ENCODE assay signal across 25 mouse cellular contexts in the genomic region with DNA sequence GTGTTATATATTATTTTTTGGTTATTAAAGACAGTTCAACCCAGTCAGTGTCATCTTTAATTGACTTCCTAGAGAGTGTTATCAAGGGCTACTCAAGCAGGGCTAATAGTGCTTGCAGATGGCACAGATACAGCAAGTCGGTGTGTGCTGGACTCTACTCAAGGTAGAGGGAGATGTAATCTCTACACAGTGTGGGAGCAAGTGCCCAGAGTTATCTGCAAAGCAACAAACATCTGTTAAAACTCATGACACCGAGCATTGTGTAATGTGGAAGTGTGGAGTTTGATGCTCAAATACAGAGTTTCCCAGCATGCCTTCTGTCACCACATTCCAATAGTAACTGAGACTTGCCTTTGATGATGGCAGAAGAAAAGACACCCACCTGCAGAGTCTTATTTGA.
DNase-seq lines count a peak whose midpoint lies in the region; ATAC-seq lines count a peak whose summit lies in the region.
"Had no signal": no experiment of that assay in that cellular context is flagged by ENCODE, and none has a peak within 500 bp of the region (broad histone marks: within the 10 kb centered on the region; RNA-seq: fewer than 3 reads in every experiment).

No protein-coding gene starts in this region.

- no peaks in the 10 kb centered on the region for H3K27me3 ChIP-seq in embryonic facial prominence, embryonic 14.5 days (replicated peaks; ENCODE audit: control insufficient read depth, insufficient read depth, low read length)
- H3K27me3 ChIP-seq in embryonic facial prominence, embryonic 10.5 days (replicated peaks; ENCODE audit: low read depth, poor library complexity, severe bottlenecking) = no peaks in the 10 kb centered on the region
- no peaks in the 10 kb centered on the region for H3K27me3 ChIP-seq in forebrain, embryonic 16.5 days (replicated peaks; ENCODE audit: control insufficient read depth, insufficient read depth, low read length)
- no peaks in the 10 kb centered on the region for H3K27me3 ChIP-seq in forebrain, embryonic 10.5 days (ENCODE audit: poor library complexity, severe bottlenecking)
- H3K27me3 ChIP-seq in midbrain, embryonic 15.5 days (replicated peaks) = no peaks in the 10 kb centered on the region
- H3K27me3 ChIP-seq in midbrain, embryonic 13.5 days = no peaks in the 10 kb centered on the region
- H3K27me3 ChIP-seq: embryonic facial prominence, embryonic 15.5 days; forebrain, embryonic 15.5 days; hindbrain, embryonic 12.5 days; hindbrain, embryonic 15.5 days had no signal

- no peaks in the 10 kb centered on the region for H3K9me3 ChIP-seq in embryonic facial prominence, embryonic 14.5 days (ENCODE audit: control insufficient read depth, low read length)
- no peaks in the 10 kb centered on the region for H3K9me3 ChIP-seq in embryonic facial prominence, embryonic 10.5 days
- no peaks in the 10 kb centered on the region for H3K9me3 ChIP-seq in forebrain, embryonic 16.5 days (ENCODE audit: control insufficient read depth, low read length)
- H3K9me3 ChIP-seq in forebrain, embryonic 10.5 days = no peaks in the 10 kb centered on the region
- H3K9me3 ChIP-seq in midbrain, embryonic 15.5 days = no peaks in the 10 kb centered on the region
- H3K9me3 ChIP-seq in midbrain, embryonic 13.5 days = no peaks in the 10 kb centered on the region
- H3K9me3 ChIP-seq: embryonic facial prominence, embryonic 15.5 days; forebrain, embryonic 15.5 days; hindbrain, embryonic 12.5 days; hindbrain, embryonic 15.5 days had no signal

- no peak overlapping the region for H3K4me3 ChIP-seq in embryonic facial prominence, embryonic 14.5 days (ENCODE audit: low read depth, low read length)
- H3K4me3 ChIP-seq in embryonic facial prominence, embryonic 10.5 days = no peak overlapping the region
- H3K4me3 ChIP-seq in forebrain, embryonic 16.5 days (replicated peaks; ENCODE audit: low read length) = no peak overlapping the region
- no peak overlapping the region for H3K4me3 ChIP-seq in forebrain, embryonic 10.5 days
- H3K4me3 ChIP-seq in midbrain, embryonic 15.5 days = no peak overlapping the region
- no peak overlapping the region for H3K4me3 ChIP-seq in midbrain, embryonic 13.5 days (replicated peaks)
- H3K4me3 ChIP-seq: embryonic facial prominence, embryonic 15.5 days; forebrain, embryonic 15.5 days; gastrocnemius, adult 2 months; hindbrain, embryonic 12.5 days; hindbrain, embryonic 15.5 days had no signal

- no peaks in the 10 kb centered on the region for H3K4me1 ChIP-seq in embryonic facial prominence, embryonic 14.5 days (ENCODE audit: control insufficient read depth, insufficient read depth, low read length)
- no peaks in the 10 kb centered on the region for H3K4me1 ChIP-seq in embryonic facial prominence, embryonic 10.5 days
- H3K4me1 ChIP-seq in forebrain, embryonic 16.5 days (replicated peaks; ENCODE audit: control insufficient read depth, insufficient read depth, low read length) = peaks cover 4% of the 10 kb centered on the region; the same call in 1 of the 2 replicates
- 0 out of 2 replicates have a peak, but pooled peaks cover 5% of the 10 kb centered on the region for H3K4me1 ChIP-seq in forebrain, embryonic 10.5 days
- H3K4me1 ChIP-seq in midbrain, embryonic 15.5 days = no peaks in the 10 kb centered on the region
- no peaks in the 10 kb centered on the region for H3K4me1 ChIP-seq in midbrain, embryonic 13.5 days (replicated peaks)
- H3K4me1 ChIP-seq: hindbrain, embryonic 12.5 days had no signal

- WGBS in embryonic facial prominence, embryonic 14.5 days = 46% methylated on average over 2 of the region's 2 CpGs
- 79% methylated on average over 2 of the region's 2 CpGs for WGBS in embryonic facial prominence, embryonic 10.5 days
- WGBS in forebrain, embryonic 16.5 days = 72% methylated on average over 2 of the region's 2 CpGs
- 82% methylated on average over 2 of the region's 2 CpGs for whole genome bisulfite sequencing in forebrain, embryonic 10.5 days
- 61% methylated on average over 2 of the region's 2 CpGs for WGBS in midbrain, embryonic 15.5 days
- 67% methylated on average over 2 of the region's 2 CpGs for WGBS in midbrain, embryonic 13.5 days

- no peak overlapping the region for H3K9ac ChIP-seq in embryonic facial prominence, embryonic 14.5 days (ENCODE audit: low read depth, low read length)
- no peak overlapping the region for H3K9ac ChIP-seq in forebrain, embryonic 16.5 days (replicated peaks; ENCODE audit: low read depth, low read length)
- no peak overlapping the region for H3K9ac ChIP-seq in midbrain, embryonic 15.5 days
- H3K9ac ChIP-seq in midbrain, embryonic 13.5 days (replicated peaks) = no peak overlapping the region
- H3K9ac ChIP-seq: embryonic facial prominence, embryonic 15.5 days; forebrain, embryonic 15.5 days; hindbrain, embryonic 12.5 days; hindbrain, embryonic 15.5 days had no signal

- no peak overlapping the region for H3K4me2 ChIP-seq in embryonic facial prominence, embryonic 14.5 days (ENCODE audit: low read depth, low read length)
- no peak overlapping the region for H3K4me2 ChIP-seq in forebrain, embryonic 16.5 days (ENCODE audit: low read length)
- H3K4me2 ChIP-seq in midbrain, embryonic 15.5 days = no peak overlapping the region
- no peak overlapping the region for H3K4me2 ChIP-seq in midbrain, embryonic 13.5 days (replicated peaks)
- H3K4me2 ChIP-seq: embryonic facial prominence, embryonic 15.5 days; forebrain, embryonic 15.5 days; heart, embryonic 11.5 days; hindbrain, embryonic 12.5 days; hindbrain, embryonic 15.5 days had no signal

- ATAC-seq in embryonic facial prominence, embryonic 14.5 days (ENCODE audit: low read depth) = 0 out of 2 replicates have a peak, but pooled peaks have one; percentile 26
- ATAC-seq in forebrain, embryonic 16.5 days = 0 out of 2 replicates have a peak, but pooled peaks have one; percentile 20
- 0 out of 2 replicates have a peak, but pooled peaks have one; percentile 11 for ATAC-seq in midbrain, embryonic 15.5 days (replicated peaks)
- no peak for ATAC-seq in midbrain, embryonic 13.5 days
- ATAC-seq: activated CD4-positive, CD25-positive, alpha-beta regulatory T cell, adult 4 months; forebrain, embryonic 15.5 days; inflammation-experienced regulatory T-cells, adult 6 months; intestine, embryonic 16.5 days had no signal

- no peaks in the 10 kb centered on the region for H3K36me3 ChIP-seq in embryonic facial prominence, embryonic 14.5 days (ENCODE audit: control insufficient read depth, insufficient read depth, low read length)
- no peaks in the 10 kb centered on the region for H3K36me3 ChIP-seq in embryonic facial prominence, embryonic 10.5 days (replicated peaks)
- no peaks in the 10 kb centered on the region for H3K36me3 ChIP-seq in forebrain, embryonic 16.5 days (ENCODE audit: control insufficient read depth, insufficient read depth)
- H3K36me3 ChIP-seq in forebrain, embryonic 10.5 days (replicated peaks) = no peaks in the 10 kb centered on the region
- H3K36me3 ChIP-seq in midbrain, embryonic 15.5 days (replicated peaks) = no peaks in the 10 kb centered on the region
- no peaks in the 10 kb centered on the region for H3K36me3 ChIP-seq in midbrain, embryonic 13.5 days
- H3K36me3 ChIP-seq: embryonic facial prominence, embryonic 15.5 days; forebrain, embryonic 15.5 days; hindbrain, embryonic 12.5 days; hindbrain, embryonic 15.5 days had no signal

- H3K27ac ChIP-seq in embryonic facial prominence, embryonic 14.5 days (replicated peaks; ENCODE audit: low read depth, low read length) = no peak overlapping the region
- no peak overlapping the region for H3K27ac ChIP-seq in embryonic facial prominence, embryonic 10.5 days (replicated peaks)
- no peak overlapping the region for H3K27ac ChIP-seq in forebrain, embryonic 16.5 days (ENCODE audit: low read length)
- H3K27ac ChIP-seq in forebrain, embryonic 10.5 days = no peak overlapping the region
- H3K27ac ChIP-seq in midbrain, embryonic 15.5 days = no peak overlapping the region
- no peak overlapping the region for H3K27ac ChIP-seq in midbrain, embryonic 13.5 days
- H3K27ac ChIP-seq: embryonic facial prominence, embryonic 15.5 days; forebrain, embryonic 15.5 days; gastrocnemius, adult 2 months; hindbrain, embryonic 12.5 days; hindbrain, embryonic 15.5 days had no signal

- peak; percentile 29 to 45 for DNase-seq in cerebellum, postnatal 10 days
- no peak for DNase-seq in cerebellum, postnatal 36 days
- DNase-seq in embryonic facial prominence, embryonic 14.5 days (ENCODE audit: low spot score) = no peak
- DNase-seq in embryonic facial prominence, embryonic 10.5 days (ENCODE audit: low spot score) = no peak
- DNase-seq in forebrain, embryonic 10.5 days (ENCODE audit: extremely low spot score, low spot score) = no peak
- DNase-seq: adrenal gland, adult 8-10 months; adrenal gland, postnatal 25 days; cerebellum, adult 11-12 months; cerebellum, adult 8-10 months; cerebellum, postnatal 14 days; gastrocnemius, adult 2 months; gastrocnemius, postnatal 14 days; heart, adult 11 months; kidney, adult 18-20 months had no signal

Comparison
In these comparisons a context has a peak if more than half of its experiments do, and no peak if none do; other contexts are left out.
1. DNase-seq: peak in cerebellum, postnatal 10 days (2 of 2); none in cerebellum, postnatal 36 days (0 of 2), embryonic facial prominence, embryonic 14.5 days (single experiment), embryonic facial prominence, embryonic 10.5 days (single experiment) and forebrain, embryonic 10.5 days (single experiment).